Mouse (Mus musculus): ENCODE data around the gene Spert. TPM values are rescaled to one million over a fixed set of nuclear protein-coding genes. Genes with fewer than 3 reads are reported as not detected.
A peak's percentile ranks its signal among the peaks of the same experiment; 100 is the strongest.

Gene Spert
- polyA plus RNA-seq (2015; fragmentation: Nextera tagmentation; extraction: Ambion mirVana): not detected in 2 replicates

- H3K9ac ChIP-seq (replicated peaks): no peak within 1 kb of the TSS
These were observed at the start of gene Spert for GRCm38 (mm10) chr14:75592978-75593377. Gene Spert, minus strand, starts transcription at chr14:75593116.

GRCm38 (mm10) chr14:75642080-75642479 is 49.2 kb upstream of the Spert start, which contains the start of gene Erich6b:
Gene Erich6b, plus strand, starts transcription at chr14:75642259.
- no peak for ATAC-seq (replicated peaks)
- no peaks in the 10 kb centered on the region for H3K9me3 ChIP-seq

More at GRCm38 (mm10) chr14:75592978-75593377, at the start of gene Spert:
- H3K27me3 ChIP-seq: no peaks in the 10 kb centered on the region
- H3K4me2 ChIP-seq (replicated peaks): no peak within 1 kb of the TSS
- no peak for ATAC-seq (replicated peaks)
- WGBS: 75% methylated on average over 3 of the region's 3 CpGs
- H3K4me3 ChIP-seq: no peak within 1 kb of the TSS
- H3K36me3 ChIP-seq: no peaks in the 10 kb centered on the region
- no peak within 1 kb of the TSS for H3K27ac ChIP-seq (replicated peaks)
- H3K4me1 ChIP-seq: no peaks in the 10 kb centered on the region
- H3K9me3 ChIP-seq: no peaks in the 10 kb centered on the region

DNA sequence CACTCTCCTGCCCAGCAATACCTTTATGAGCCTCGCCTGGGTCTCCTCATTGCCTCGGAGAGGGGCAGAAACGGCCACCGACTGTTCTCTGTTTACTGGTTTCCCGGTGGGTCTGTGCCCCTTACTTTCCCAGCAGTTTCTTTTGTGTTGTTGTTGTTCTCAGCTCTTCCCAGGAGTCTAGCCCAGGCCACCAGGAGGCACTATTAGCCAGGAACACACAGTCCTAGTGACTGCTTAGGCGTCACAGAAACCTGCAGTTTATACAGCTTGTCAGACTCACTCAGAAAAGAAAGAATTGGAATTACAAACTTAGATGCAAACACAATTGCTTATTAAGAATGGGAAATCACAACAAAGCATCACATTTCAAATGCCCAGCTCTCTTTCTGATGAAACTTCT is 48.5 kb upstream of the Spert start:
- WGBS: 58% methylated on average over 6 of the region's 6 CpGs

More at GRCm38 (mm10) chr14:75642080-75642479, 49.2 kb upstream of the Spert start, which contains the start of gene Erich6b:
- peaks cover 10% of the 10 kb centered on the region for H3K4me1 ChIP-seq
- no peaks in the 10 kb centered on the region for H3K27me3 ChIP-seq
- WGBS: 69% methylated on average over 8 of the region's 8 CpGs
- H3K36me3 ChIP-seq: no peaks in the 10 kb centered on the region
- no peak within 1 kb of the TSS for H3K9ac ChIP-seq (replicated peaks)
- H3K27ac ChIP-seq (replicated peaks): no peak within 1 kb of the TSS
- H3K4me2 ChIP-seq (replicated peaks): no peak within 1 kb of the TSS
- H3K4me3 ChIP-seq: no peak within 1 kb of the TSS

DNA sequence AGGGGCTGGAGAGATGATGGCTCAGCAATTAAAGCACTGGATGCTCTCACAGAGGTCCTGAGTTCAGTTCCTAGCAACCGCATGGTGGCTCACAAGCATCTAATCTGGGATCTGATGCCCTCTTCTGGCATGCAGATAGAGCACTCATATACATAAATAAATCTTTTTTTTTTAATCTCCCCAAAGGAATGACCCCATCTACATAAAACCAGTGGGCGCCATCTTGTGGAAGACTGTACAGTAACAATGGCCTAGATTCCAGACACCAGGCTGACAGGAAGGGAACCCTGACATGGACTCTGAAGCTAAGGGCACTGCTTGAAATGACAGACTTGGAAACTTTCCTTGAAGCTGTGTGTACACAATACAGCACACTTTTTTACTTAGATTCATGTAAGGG is 47.9 kb upstream of the Spert start:
- Histone ChIP-seq H3K36me3 (no peaks in the 10 kb centered on the region), H3K27me3 (no peaks in the 10 kb centered on the region), H3K9ac (replicated peaks) (no peak overlapping the region), H3K4me3 (no peak overlapping the region), H3K4me2 (replicated peaks) (no peak overlapping the region), H3K4me1 (peaks cover 8% of the 10 kb centered on the region), H3K27ac (replicated peaks) (no peak overlapping the region), H3K9me3 (no peaks in the 10 kb centered on the region)
- no peak for ATAC-seq (replicated peaks)
- 93% methylated on average over 2 of the region's 2 CpGs for WGBS

More for the DNA sequence above, 48.5 kb upstream of the Spert start:
- no peak for ATAC-seq (replicated peaks)
- H3K36me3 ChIP-seq: no peaks in the 10 kb centered on the region
- H3K4me2 ChIP-seq (replicated peaks): no peak overlapping the region
- no peaks in the 10 kb centered on the region for H3K27me3 ChIP-seq
- H3K4me3 ChIP-seq: no peak overlapping the region
- H3K27ac ChIP-seq (replicated peaks): no peak overlapping the region
- H3K4me1 ChIP-seq: peaks cover 8% of the 10 kb centered on the region
- H3K9ac ChIP-seq (replicated peaks): no peak overlapping the region
- H3K9me3 ChIP-seq: no peaks in the 10 kb centered on the region

- peaks cover 16% of the 10 kb centered on the region for H3K4me1 ChIP-seq
- H3K4me2 ChIP-seq (replicated peaks): no peak overlapping the region
- no peak overlapping the region for H3K4me3 ChIP-seq
- H3K36me3 ChIP-seq: no peaks in the 10 kb centered on the region
- H3K27ac ChIP-seq (replicated peaks): no peak overlapping the region
- 79% methylated on average over 4 of the region's 4 CpGs for WGBS
- no peaks in the 10 kb centered on the region for H3K9me3 ChIP-seq
- ATAC-seq (replicated peaks): no peak
- H3K27me3 ChIP-seq: no peaks in the 10 kb centered on the region
- H3K9ac ChIP-seq (replicated peaks): no peak overlapping the region
These were observed 44.7 kb upstream of the Spert start for GRCm38 (mm10) chr14:75637641-75638040.

GRCm38 (mm10) chr14:75636107-75636506 is 43.2 kb upstream of the Spert start:
- no peak for ATAC-seq (replicated peaks)
- Histone ChIP-seq H3K9me3 (no peaks in the 10 kb centered on the region), H3K9ac (replicated peaks) (no peak overlapping the region), H3K36me3 (no peaks in the 10 kb centered on the region), H3K4me3 (no peak overlapping the region), H3K27me3 (no peaks in the 10 kb centered on the region), H3K4me1 (peaks cover 13% of the 10 kb centered on the region), H3K4me2 (replicated peaks) (no peak overlapping the region), H3K27ac (replicated peaks) (no peak overlapping the region)
- WGBS: 12% methylated on average over 7 of the region's 7 CpGs

GRCm38 (mm10) chr14:75635350-75635749 is 42.4 kb upstream of the Spert start:
- Histone ChIP-seq H3K27me3 (no peaks in the 10 kb centered on the region), H3K36me3 (no peaks in the 10 kb centered on the region), H3K4me3 (no peak overlapping the region), H3K4me2 (replicated peaks) (no peak overlapping the region), H3K9me3 (no peaks in the 10 kb centered on the region), H3K4me1 (peaks cover 13% of the 10 kb centered on the region), H3K9ac (replicated peaks) (no peak overlapping the region), H3K27ac (replicated peaks) (no peak overlapping the region)
- ATAC-seq (replicated peaks): no peak
- 54% methylated on average over 12 of the region's 12 CpGs for WGBS

GRCm38 (mm10) chr14:75628870-75629269 is 36.0 kb upstream of the Spert start:
- H3K9ac ChIP-seq (replicated peaks): no peak overlapping the region
- no peak overlapping the region for H3K27ac ChIP-seq (replicated peaks)
- H3K4me1 ChIP-seq: no peaks in the 10 kb centered on the region
- 91% methylated on average over 8 of the region's 8 CpGs for WGBS
- no peaks in the 10 kb centered on the region for H3K36me3 ChIP-seq
- ATAC-seq (replicated peaks): no peak
- H3K4me2 ChIP-seq (replicated peaks): no peak overlapping the region
- no peaks in the 10 kb centered on the region for H3K27me3 ChIP-seq
- H3K9me3 ChIP-seq: no peaks in the 10 kb centered on the region
- H3K4me3 ChIP-seq: no peak overlapping the region

DNA sequence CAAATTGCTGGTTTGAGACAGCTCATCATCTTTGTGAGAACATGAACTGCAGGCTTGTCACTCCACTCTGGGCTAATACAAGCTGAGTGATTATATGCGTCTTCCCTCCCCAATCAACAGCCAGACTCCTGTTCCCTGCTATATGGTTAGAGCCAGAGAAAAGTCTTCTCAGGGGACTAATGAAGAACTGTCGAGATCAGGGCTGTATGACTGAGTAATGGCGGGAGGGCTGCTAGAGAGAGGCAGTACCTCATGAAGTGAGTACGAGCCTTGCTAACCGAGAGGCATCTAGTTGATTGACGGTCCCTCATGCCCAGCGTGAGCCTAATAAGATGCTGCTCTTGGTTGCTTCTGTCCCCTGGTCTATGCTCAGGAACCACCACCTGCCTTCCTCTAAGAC is 30.1 kb upstream of the Spert start:
- Histone ChIP-seq H3K36me3 (no peaks in the 10 kb centered on the region), H3K9ac (replicated peaks) (no peak overlapping the region), H3K4me2 (replicated peaks) (no peak overlapping the region), H3K27ac (replicated peaks) (peak overlapping the region; percentile 29; the same call in 1 of the 2 replicates), H3K4me1 (no peaks in the 10 kb centered on the region), H3K27me3 (no peaks in the 10 kb centered on the region), H3K9me3 (no peaks in the 10 kb centered on the region), H3K4me3 (no peak overlapping the region)
- peak; percentile 64 for ATAC-seq (replicated peaks)
- 73% methylated on average over 7 of the region's 7 CpGs for WGBS

- Histone ChIP-seq H3K9me3 (no peaks in the 10 kb centered on the region), H3K4me1 (no peaks in the 10 kb centered on the region), H3K27me3 (no peaks in the 10 kb centered on the region), H3K4me2 (replicated peaks) (no peak overlapping the region), H3K9ac (replicated peaks) (no peak overlapping the region), H3K4me3 (no peak overlapping the region), H3K36me3 (no peaks in the 10 kb centered on the region), H3K27ac (replicated peaks) (no peak overlapping the region)
- 89% methylated on average over 6 of the region's 6 CpGs for WGBS
- ATAC-seq (replicated peaks): no peak
These were observed 23.5 kb upstream of the Spert start for GRCm38 (mm10) chr14:75616375-75616774.

GRCm38 (mm10) chr14:75609176-75609575 is 16.3 kb upstream of the Spert start:
- Histone ChIP-seq H3K27me3 (no peaks in the 10 kb centered on the region), H3K36me3 (no peaks in the 10 kb centered on the region), H3K9ac (replicated peaks) (no peak overlapping the region), H3K4me1 (no peaks in the 10 kb centered on the region), H3K9me3 (no peaks in the 10 kb centered on the region), H3K4me3 (no peak overlapping the region), H3K27ac (replicated peaks) (no peak overlapping the region), H3K4me2 (replicated peaks) (no peak overlapping the region)
- no peak for ATAC-seq (replicated peaks)
- WGBS: 96% methylated on average over 2 of the region's 2 CpGs

DNA sequence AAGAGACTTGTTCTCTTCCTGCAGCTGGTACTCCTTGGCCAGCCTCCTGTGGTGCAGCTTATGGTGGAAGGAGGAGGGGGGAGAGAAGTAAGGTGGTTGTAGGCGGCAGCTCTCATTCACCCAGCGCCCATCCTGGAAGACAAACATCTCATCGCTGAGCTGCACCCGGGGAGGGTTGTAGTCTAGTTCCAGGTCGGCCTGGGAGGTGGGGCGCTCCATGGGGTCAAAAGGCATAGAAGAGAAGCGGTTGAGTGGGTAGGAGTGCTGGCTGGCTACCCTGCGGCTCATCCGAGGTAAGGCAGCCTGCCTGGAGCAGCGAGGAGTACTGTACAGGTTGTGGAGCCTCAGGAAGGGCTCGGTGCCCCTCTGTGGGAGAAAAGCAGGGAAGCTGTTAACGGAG is 9.0 kb downstream of the Spert start:
- Histone ChIP-seq H3K9ac (replicated peaks) (no peak overlapping the region), H3K4me3 (no peak overlapping the region), H3K27me3 (no peaks in the 10 kb centered on the region), H3K36me3 (no peaks in the 10 kb centered on the region), H3K4me2 (replicated peaks) (no peak overlapping the region), H3K9me3 (no peaks in the 10 kb centered on the region), H3K27ac (replicated peaks) (no peak overlapping the region), H3K4me1 (no peaks in the 10 kb centered on the region)
- 88% methylated on average over 12 of the region's 12 CpGs for WGBS
- no peak for ATAC-seq (replicated peaks)

GRCm38 (mm10) chr14:75579010-75579409 is 13.9 kb downstream of the Spert start:
- WGBS: 71% methylated on average over 6 of the region's 6 CpGs
- no peaks in the 10 kb centered on the region for H3K27me3 ChIP-seq

More at GRCm38 (mm10) chr14:75579010-75579409, 13.9 kb downstream of the Spert start:
- no peak for ATAC-seq (replicated peaks)
- no peak overlapping the region for H3K4me2 ChIP-seq (replicated peaks)
- H3K9ac ChIP-seq (replicated peaks): no peak overlapping the region
- H3K4me1 ChIP-seq: no peaks in the 10 kb centered on the region
- H3K9me3 ChIP-seq: no peaks in the 10 kb centered on the region
- H3K27ac ChIP-seq (replicated peaks): no peak overlapping the region
- no peaks in the 10 kb centered on the region for H3K36me3 ChIP-seq
- H3K4me3 ChIP-seq: no peak overlapping the region
